Mouse (Mus musculus) bone marrow, adult 2 months (tissue): ENCODE results near the gene Ccndbp1.

ENCODE experiments used
- CTCF ChIP-seq: fragments of 200-500 bp; IDR thresholded peaks from 2 replicates; pipeline ENCODE4 v1.5.1; 2011; ENCODE audit warnings: low read length, control low read depth; ENCODE audit not compliant: control insufficient read depth, insufficient read depth
- POLR2A ChIP-seq: fragments of 200-500 bp; IDR thresholded peaks from 2 replicates; pipeline ENCODE4 v1.6.1; 2011; ENCODE audit warnings: low read depth, mild to moderate bottlenecking, control low read depth, low read length, borderline replicate concordance; ENCODE audit not compliant: control insufficient read depth

- no peak for TF ChIP-seq CTCF
- TF ChIP-seq POLR2A = no peak
These were observed 1.2 kb upstream of the Ccndbp1 start for GRCm38 (mm10) chr2:121006986-121007385.
